In genomic region chr7:94666392-94667155, GRCm38 (mm10) we compare ENCODE assay signal across 22 mouse cellular contexts.
"Had no signal": no experiment of that assay in that cellular context is flagged by ENCODE, and none has a peak within 500 bp of the region (broad histone marks: within the 10 kb centered on the region; RNA-seq: fewer than 3 reads in every experiment).

No protein-coding gene starts in this region.

- H3K4me1 ChIP-seq: limb, embryonic 13.5 days; liver, embryonic 12.5 days; liver, embryonic 15.5 days; lung, embryonic 15.5 days; megakaryocyte, embryonic 14.5 days; midbrain, embryonic 10.5 days; midbrain, embryonic 13.5 days; neural tube, embryonic 13.5 days had no signal

- H3K4me2 ChIP-seq: limb, embryonic 13.5 days; liver, embryonic 12.5 days; liver, embryonic 15.5 days; lung, embryonic 15.5 days; midbrain, embryonic 13.5 days; neural tube, embryonic 13.5 days had no signal

- DNase-seq: kidney, adult 9 months; kidney, postnatal 14 days; layer of hippocampus, adult 9-11 months; liver; lung, adult 18-20 months; lung, postnatal 10 days; lung, postnatal 36 days; right cerebral cortex, adult 18-20 months; right cerebral cortex, postnatal 14 days; thymus, adult 18-20 months had no signal

- H3K27me3 ChIP-seq: limb, embryonic 13.5 days; liver, embryonic 12.5 days; liver, embryonic 15.5 days; lung, embryonic 15.5 days; megakaryocyte, embryonic 14.5 days; midbrain, embryonic 13.5 days; neural tube, embryonic 13.5 days had no signal

- H3K4me3 ChIP-seq: layer of hippocampus, adult 2 months; limb, embryonic 10.5 days; limb, embryonic 13.5 days; liver, embryonic 12.5 days; liver, embryonic 15.5 days; lung, embryonic 15.5 days; megakaryocyte, embryonic 14.5 days; midbrain, embryonic 10.5 days; midbrain, embryonic 13.5 days; myocyte; neural tube, embryonic 13.5 days had no signal

- H3K27ac ChIP-seq: layer of hippocampus, adult 2 months; limb, embryonic 10.5 days; limb, embryonic 13.5 days; liver, embryonic 12.5 days; liver, embryonic 15.5 days; lung, embryonic 15.5 days; midbrain, embryonic 10.5 days; midbrain, embryonic 13.5 days; neural tube, embryonic 13.5 days had no signal

- H3K36me3 ChIP-seq: limb, embryonic 10.5 days; limb, embryonic 13.5 days; liver, embryonic 12.5 days; liver, embryonic 15.5 days; lung, embryonic 15.5 days; midbrain, embryonic 10.5 days; midbrain, embryonic 13.5 days; neural tube, embryonic 13.5 days had no signal

- ATAC-seq: liver, embryonic 12.5 days; midbrain, embryonic 13.5 days; midbrain, embryonic 16.5 days had no signal

- H3K9me3 ChIP-seq: limb, embryonic 10.5 days; limb, embryonic 13.5 days; liver, embryonic 12.5 days; liver, embryonic 15.5 days; lung, embryonic 15.5 days; midbrain, embryonic 10.5 days; midbrain, embryonic 13.5 days; neural tube, embryonic 13.5 days had no signal

- H3K9ac ChIP-seq: limb, embryonic 13.5 days; liver, embryonic 12.5 days; liver, embryonic 15.5 days; lung, embryonic 15.5 days; midbrain, embryonic 13.5 days; neural tube, embryonic 13.5 days had no signal
